Mouse (Mus musculus) lung, postnatal 25 days (tissue): ENCODE data around the gene Ccser1.

Experiments used
- DNase-seq: peaks from one replicate; pipeline ENCODE4 v3.0.0; 2022; ENCODE audit warnings: low spot score

The Ccser1 gene

GRCm38 (mm10) chr6:61300441-61300840 lies 120.3 kb downstream of the Ccser1 start:
- DNase-seq: no peak

GRCm38 (mm10) chr6:61300975-61301374 lies 120.9 kb downstream of the Ccser1 start:
- DNase-seq: no peak

- peak; percentile 10 for DNase-seq
These were observed 121.5 kb downstream of the Ccser1 start for GRCm38 (mm10) chr6:61301631-61302030.

- DNase-seq: no peak
These were observed 131.4 kb downstream of the Ccser1 start for GRCm38 (mm10) chr6:61311324-61312091.

- peak; percentile 18 for DNase-seq
These were observed 135.9 kb downstream of the Ccser1 start for GRCm38 (mm10) chr6:61315884-61316601.

- no peak for DNase-seq
These were observed 140.7 kb downstream of the Ccser1 start for GRCm38 (mm10) chr6:61320842-61321241.

GRCm38 (mm10) chr6:61322328-61322727 lies 142.2 kb downstream of the Ccser1 start:
- DNase-seq: no peak

GRCm38 (mm10) chr6:61326131-61326530 lies 146.0 kb downstream of the Ccser1 start:
- no peak for DNase-seq

- no peak for DNase-seq
These were observed 148.9 kb downstream of the Ccser1 start for GRCm38 (mm10) chr6:61328981-61329380.

GRCm38 (mm10) chr6:61329593-61330540 lies 149.7 kb downstream of the Ccser1 start:
- DNase-seq: no peak

GRCm38 (mm10) chr6:61334466-61334865 lies 154.3 kb downstream of the Ccser1 start:
- DNase-seq: no peak

GRCm38 (mm10) chr6:61347045-61347838 lies 167.1 kb downstream of the Ccser1 start:
- no peak for DNase-seq

- no peak for DNase-seq
These were observed 183.6 kb downstream of the Ccser1 start for GRCm38 (mm10) chr6:61363722-61364121.

- DNase-seq: no peak
These were observed 202.4 kb downstream of the Ccser1 start for GRCm38 (mm10) chr6:61382526-61382925.

- DNase-seq: no peak
These were observed 202.9 kb downstream of the Ccser1 start for GRCm38 (mm10) chr6:61382991-61383390.

- no peak for DNase-seq
These were observed 206.9 kb downstream of the Ccser1 start for GRCm38 (mm10) chr6:61387046-61387445.

GRCm38 (mm10) chr6:61427490-61427889 lies 247.4 kb downstream of the Ccser1 start:
- DNase-seq: no peak

GRCm38 (mm10) chr6:61430881-61431725 lies 251.0 kb downstream of the Ccser1 start:
- no peak for DNase-seq

GRCm38 (mm10) chr6:61431726-61431984 lies 251.5 kb downstream of the Ccser1 start:
- no peak for DNase-seq

GRCm38 (mm10) chr6:61432167-61432566 lies 252.0 kb downstream of the Ccser1 start:
- no peak for DNase-seq

- no peak for DNase-seq
These were observed 252.6 kb downstream of the Ccser1 start for GRCm38 (mm10) chr6:61432703-61433102.
